Mouse (Mus musculus) E14TG2a.4 (cell line): ENCODE measurements around the gene Il27ra.

Experiments
- H3K27me3 ChIP-seq: 2 replicates; pipeline ENCODE4 v1.6.1; 2014; ENCODE audit warnings: low read length, control low read depth; ENCODE audit not compliant: insufficient read depth
- H3K36me3 ChIP-seq: 2 replicates; pipeline ENCODE4 v1.6.1; 2014; ENCODE audit warnings: low read length, control low read depth; ENCODE audit not compliant: insufficient read depth
- H3K4me1 ChIP-seq: replicated peaks from 2 replicates; pipeline ENCODE4 v1.6.1; 2014; ENCODE audit warnings: low read depth, low read length, control low read depth
- H3K4me3 ChIP-seq: replicated peaks from 2 replicates; pipeline ENCODE4 v1.5.1; 2014; ENCODE audit warnings: mild to moderate bottlenecking, low read length
- H3K9me3 ChIP-seq: 2 replicates; pipeline ENCODE4 v1.6.1; 2014; ENCODE audit warnings: low read length, control low read depth
- CTCF ChIP-seq: conservative IDR thresholded peaks from 2 replicates; pipeline ENCODE4 v1.5.1; 2014; ENCODE audit warnings: low read length
- NANOG ChIP-seq: IDR thresholded peaks from 2 replicates; pipeline ENCODE4 v1.6.1; 2014; ENCODE audit warnings: borderline replicate concordance, low read length, mixed read lengths
- POU5F1 ChIP-seq: IDR thresholded peaks from 2 replicates; pipeline ENCODE4 v1.6.1; 2014; ENCODE audit warnings: low read length, borderline replicate concordance

Gene Il27ra

GRCm38 (mm10) chr8:84069169-84069568 lies 26.8 kb upstream of the Il27ra start:
- H3K27me3 ChIP-seq = no peaks in the 10 kb centered on the region
- no peak overlapping the region for H3K4me3 ChIP-seq

DNA sequence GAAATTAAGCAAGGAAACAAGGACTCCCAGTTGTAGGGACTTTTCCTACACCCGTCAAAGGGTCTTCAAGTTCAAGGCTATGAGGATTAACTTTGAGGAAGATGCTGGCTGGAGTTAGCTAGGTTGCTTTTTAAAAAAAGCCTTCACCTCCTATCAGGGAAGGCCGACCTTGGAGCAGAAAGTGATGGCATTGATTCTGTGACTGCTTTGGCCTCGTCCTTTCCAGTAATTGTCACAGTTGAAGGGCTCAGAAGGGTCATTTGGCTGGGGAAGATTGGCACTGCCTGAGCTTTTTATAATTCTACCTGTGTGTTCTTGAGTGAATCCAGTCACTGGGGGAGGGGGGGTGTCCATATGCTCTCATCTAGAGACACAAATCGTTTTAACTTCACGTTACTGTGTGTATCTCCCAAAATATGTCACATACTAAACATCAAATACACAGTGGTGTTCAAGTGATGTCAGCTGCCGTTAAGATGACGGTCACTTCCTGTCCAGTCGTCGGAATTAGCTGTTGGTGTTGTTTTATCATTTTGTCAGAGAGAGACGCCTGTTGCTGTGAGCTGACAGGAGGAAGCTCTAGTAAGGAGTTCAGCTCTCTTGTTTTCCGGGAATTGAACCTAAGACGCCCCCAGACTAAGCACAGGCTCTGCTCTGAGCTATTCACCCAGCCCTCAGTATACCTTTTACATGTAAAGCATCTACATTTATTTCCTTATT lies 26.1 kb upstream of the Il27ra start:
- peaks cover 69% of the 10 kb centered on the region for H3K4me1 ChIP-seq
- TF ChIP-seq POU5F1 (no peak), NANOG (no peak), CTCF (no peak)
- H3K9me3 ChIP-seq = no peaks in the 10 kb centered on the region
- no peak overlapping the region for H3K4me3 ChIP-seq
- peaks cover 5% of the 10 kb centered on the region for H3K36me3 ChIP-seq
- H3K27me3 ChIP-seq = no peaks in the 10 kb centered on the region

More at GRCm38 (mm10) chr8:84069169-84069568, 26.8 kb upstream of the Il27ra start:
- Histone ChIP-seq H3K36me3 (peaks cover 8% of the 10 kb centered on the region), H3K4me1 (peaks cover 69% of the 10 kb centered on the region), H3K9me3 (no peaks in the 10 kb centered on the region)
- TF ChIP-seq CTCF (no peak), NANOG (no peak), POU5F1 (no peak)

DNA sequence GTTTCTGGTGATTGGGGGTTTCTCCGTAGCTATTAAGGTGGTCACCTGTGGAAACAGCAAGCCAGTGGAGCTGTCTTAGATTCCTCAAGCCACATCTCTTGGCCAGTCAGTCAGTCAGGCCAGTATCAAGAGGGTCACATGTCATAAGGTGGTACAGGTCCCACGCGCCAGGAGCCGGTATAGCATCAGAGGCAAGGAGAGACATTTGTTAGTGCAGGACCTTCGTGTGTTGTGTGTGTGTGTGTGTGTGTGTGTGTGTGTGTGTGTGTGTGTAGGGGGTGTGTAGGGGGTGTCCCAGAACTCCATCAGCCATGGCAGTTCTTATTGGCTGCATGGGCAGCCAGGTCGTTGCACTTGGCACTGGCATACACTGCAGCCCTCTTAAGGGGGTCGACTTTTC lies 25.5 kb upstream of the Il27ra start:
- Histone ChIP-seq H3K4me3 (peak overlapping the region; percentile 86), H3K9me3 (no peaks in the 10 kb centered on the region), H3K27me3 (no peaks in the 10 kb centered on the region), H3K4me1 (peaks cover 64% of the 10 kb centered on the region), H3K36me3 (peaks cover 5% of the 10 kb centered on the region)
- no peak for TF ChIP-seq NANOG
- no peak for TF ChIP-seq POU5F1
- no peak for TF ChIP-seq CTCF

DNA sequence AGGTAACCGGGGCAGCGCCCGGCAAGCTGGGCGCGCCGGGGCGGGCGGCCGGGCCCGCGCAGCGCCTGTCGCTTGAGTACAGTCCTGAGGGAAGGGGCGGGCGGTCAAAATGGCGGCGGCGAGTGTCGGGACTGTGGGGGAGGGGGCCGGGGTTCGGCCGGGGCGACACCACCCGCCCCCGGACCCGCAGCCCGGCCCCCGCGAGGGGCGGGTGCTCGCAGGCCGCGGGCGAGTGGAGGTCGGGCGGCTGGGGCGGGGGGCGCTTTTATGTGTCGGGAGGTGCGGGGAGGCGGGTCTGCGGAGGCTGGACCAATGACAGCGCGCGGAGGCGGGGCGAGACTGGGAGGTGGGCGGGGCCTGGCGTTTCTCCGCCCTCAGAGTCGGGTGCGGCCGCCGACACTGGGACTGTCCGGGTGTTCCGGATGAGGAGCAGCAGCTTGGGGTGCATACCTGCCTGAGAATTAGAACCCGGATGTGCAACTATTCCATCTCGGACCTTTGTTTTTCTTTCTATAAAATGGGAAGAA lies 24.7 kb upstream of the Il27ra start:
- no peaks in the 10 kb centered on the region for H3K9me3 ChIP-seq
- peaks cover 56% of the 10 kb centered on the region for H3K4me1 ChIP-seq
- H3K4me3 ChIP-seq = peak overlapping the region; percentile 86
- H3K27me3 ChIP-seq = no peaks in the 10 kb centered on the region
- no peak for TF ChIP-seq CTCF
- no peak for TF ChIP-seq POU5F1
- no peak for TF ChIP-seq NANOG
- H3K36me3 ChIP-seq = peaks cover 5% of the 10 kb centered on the region; the same call in 1 of the 2 replicates

DNA sequence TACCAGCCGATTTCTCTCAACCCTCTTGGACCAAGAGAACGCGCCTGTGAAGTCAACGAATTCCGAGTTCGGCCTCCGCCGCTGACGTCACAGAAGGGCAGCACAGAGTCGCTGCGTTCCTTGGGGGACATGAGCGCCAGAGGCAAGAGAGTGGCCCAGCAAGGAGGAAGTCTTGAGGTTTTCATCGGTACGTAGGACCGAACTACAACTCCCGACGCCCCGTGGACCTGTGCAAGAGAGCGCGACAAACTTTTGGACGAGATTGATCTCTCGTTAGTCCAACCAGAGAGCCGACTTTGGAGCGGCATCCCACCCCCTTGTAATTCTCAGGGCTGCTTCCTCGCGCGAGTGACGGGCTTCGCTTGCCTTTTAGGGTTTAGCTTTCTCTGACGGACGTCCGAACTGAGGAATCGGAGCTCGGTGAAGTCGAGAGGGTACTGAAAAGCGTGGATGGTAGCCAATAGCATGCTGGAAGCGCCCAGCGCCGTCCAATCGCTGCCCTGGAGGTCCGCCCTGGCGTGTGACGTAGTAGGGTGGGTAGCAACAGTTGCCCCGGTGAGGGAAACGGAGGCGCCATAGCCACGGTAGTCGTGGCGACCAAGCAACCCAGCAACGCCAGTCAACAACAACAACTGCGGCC lies 24.0 kb upstream of the Il27ra start, which contains the start of gene Rfx1:
Rfx1 (plus strand) TSS at position 544 of the 640 bp plus-strand sequence.
- Histone ChIP-seq H3K4me1 (peaks cover 49% of the 10 kb centered on the region), H3K36me3 (peaks cover 5% of the 10 kb centered on the region; the same call in 1 of the 2 replicates), H3K27me3 (no peaks in the 10 kb centered on the region), H3K4me3 (peak within 1 kb of the TSS; percentile 90), H3K9me3 (no peaks in the 10 kb centered on the region)
- TF ChIP-seq POU5F1 (no peak), CTCF (no peak), NANOG (no peak; the same call in 1 of the 2 replicates)

DNA sequence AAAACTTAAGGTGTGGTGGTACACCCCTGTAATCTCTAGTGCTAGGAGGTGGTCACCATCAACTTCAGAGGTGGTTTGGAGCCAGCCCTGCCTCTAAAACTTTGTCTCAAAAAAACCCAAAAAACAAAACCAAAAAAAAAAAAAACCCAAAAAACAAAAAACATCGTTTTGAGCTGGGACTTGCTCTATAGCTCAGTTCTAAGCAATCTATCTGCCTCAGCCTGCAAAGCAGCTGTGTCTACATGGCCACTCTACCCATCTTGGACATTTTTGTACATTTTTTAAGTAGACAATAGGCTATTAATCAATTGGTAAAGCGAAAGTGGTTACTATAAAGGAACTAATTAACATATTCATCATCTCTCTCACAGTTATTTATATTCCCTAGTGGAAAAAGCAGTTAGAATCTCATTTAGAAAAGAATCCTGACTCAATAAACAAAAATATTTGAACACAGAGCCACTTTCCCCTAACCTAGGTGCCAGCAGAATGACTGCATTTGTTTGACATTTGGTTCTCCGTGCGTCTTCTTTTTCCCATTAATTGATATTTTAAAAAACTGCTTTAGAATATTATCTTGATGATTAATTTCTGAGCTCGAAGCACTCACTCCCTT lies 23.2 kb upstream of the Il27ra start:
- H3K36me3 ChIP-seq = peaks cover 5% of the 10 kb centered on the region; the same call in 1 of the 2 replicates
- no peak for TF ChIP-seq NANOG
- TF ChIP-seq CTCF = no peak
- TF ChIP-seq POU5F1 = no peak

DNA sequence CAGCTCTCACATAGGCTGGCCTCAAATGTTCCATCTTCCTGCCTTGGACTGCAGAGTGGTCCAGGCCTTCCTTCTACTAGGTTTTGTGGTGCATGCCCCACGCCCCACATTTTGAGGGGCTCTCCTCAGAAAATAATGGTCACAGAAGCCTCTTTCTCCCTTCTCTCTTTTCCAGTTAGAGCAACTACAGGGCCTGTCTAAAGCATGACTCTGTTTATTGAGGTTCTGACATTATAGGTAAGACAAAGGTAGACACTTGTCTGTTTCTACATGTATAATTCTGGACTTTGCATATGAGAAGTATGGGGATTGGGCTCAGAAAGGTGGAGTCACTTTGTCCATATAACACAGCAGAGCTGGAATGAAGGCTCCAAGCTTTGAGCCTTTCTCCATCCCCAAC lies 22.6 kb upstream of the Il27ra start, which contains the start of gene Gm10643:
Gm10643 (minus strand) TSS at position 101 of the 400 bp plus-strand sequence.
- H3K27me3 ChIP-seq = no peaks in the 10 kb centered on the region
- H3K9me3 ChIP-seq = no peaks in the 10 kb centered on the region
- peaks cover under 1% of the 10 kb centered on the region; the same call in 1 of the 2 replicates for H3K36me3 ChIP-seq
- TF ChIP-seq NANOG (no peak), CTCF (no peak), POU5F1 (no peak)
- H3K4me1 ChIP-seq = peaks cover 44% of the 10 kb centered on the region
- peak within 1 kb of the TSS; percentile 90 for H3K4me3 ChIP-seq

More for the DNA sequence above, 23.2 kb upstream of the Il27ra start:
- Histone ChIP-seq H3K9me3 (no peaks in the 10 kb centered on the region), H3K4me3 (peak overlapping the region; percentile 90), H3K27me3 (no peaks in the 10 kb centered on the region), H3K4me1 (peaks cover 48% of the 10 kb centered on the region)

GRCm38 (mm10) chr8:84063861-84064610 lies 21.6 kb upstream of the Il27ra start:
- Histone ChIP-seq H3K4me1 (peaks cover 34% of the 10 kb centered on the region), H3K27me3 (no peaks in the 10 kb centered on the region), H3K9me3 (no peaks in the 10 kb centered on the region), H3K36me3 (no peaks in the 10 kb centered on the region), H3K4me3 (0 out of 2 replicates have a peak overlapping the region, but pooled peaks have one; percentile 13)
- TF ChIP-seq CTCF (no peak), NANOG (no peak), POU5F1 (no peak)
